Mouse (Mus musculus) ES-E14 (cell line): Measurements from ENCODE around the gene Syngr2. TPM values are rescaled to one million over a fixed set of nuclear protein-coding genes. Genes with fewer than 3 reads are reported as not detected.

ENCODE experiments used
- DNase-seq: peaks from one replicate; pipeline ENCODE4 v3.0.0-alpha.2; 2013; ENCODE audit warnings: low read depth, low spot score
- H3K27ac ChIP-seq: 2 replicates; pipeline ENCODE4 v1.5.1; 2012; ENCODE audit warnings: low read depth, mild to moderate bottlenecking, low read length, moderate library complexity, mixed read lengths; ENCODE audit not compliant: poor library complexity, insufficient read depth, severe bottlenecking
- H3K36me3 ChIP-seq: 2 replicates; pipeline ENCODE4 v1.6.1; 2012; ENCODE audit warnings: mild to moderate bottlenecking, low read length, moderate library complexity, mixed read lengths; ENCODE audit not compliant: control insufficient read depth, poor library complexity, insufficient read depth, severe bottlenecking
- H3K4me1 ChIP-seq, 2 experiments: fragments of 150-350 bp in 1 of 2; sonication (generic) in 1 of 2; 2 replicates each; pipeline ENCODE4 v1.6.1; 2012; ENCODE audit warnings: low read length in 2 of 2, mild to moderate bottlenecking in 1 of 2, mixed read lengths in 1 of 2; ENCODE audit not compliant: control insufficient read depth in 2 of 2, insufficient read depth in 2 of 2, poor library complexity in 1 of 2
- H3K4me3 ChIP-seq, 2 experiments: fragments of 150-350 bp in 1 of 2; sonication (generic) in 1 of 2; 2 replicates each; pipeline ENCODE4 v1.5.1; 2012; ENCODE audit warnings: low read length in 2 of 2, low read depth in 1 of 2, mild to moderate bottlenecking in 1 of 2, mixed read lengths in 1 of 2; ENCODE audit not compliant: insufficient read depth in 1 of 2, poor library complexity in 1 of 2, severe bottlenecking in 1 of 2
- H3K9ac ChIP-seq: 2 replicates; pipeline ENCODE4 v1.6.1; 2012; ENCODE audit warnings: low read depth, mild to moderate bottlenecking, low read length, mixed read lengths; ENCODE audit not compliant: poor library complexity, insufficient read depth, severe bottlenecking
- H3K9me3 ChIP-seq: fragments of 150-350 bp; sonication (generic); 2 replicates; pipeline ENCODE4 v1.6.1; 2012; ENCODE audit warnings: low read depth, mild to moderate bottlenecking, low read length; ENCODE audit not compliant: control insufficient read depth, insufficient read depth
- CHD2 ChIP-seq: IDR thresholded peaks from 2 replicates; pipeline ENCODE4 v1.6.1; 2014; ENCODE audit warnings: mild to moderate bottlenecking, low read depth, low read length, inconsistent platforms
- HCFC1 ChIP-seq: IDR thresholded peaks from 2 replicates; pipeline ENCODE4 v1.6.1; 2012; ENCODE audit warnings: low read length, inconsistent platforms, borderline replicate concordance; ENCODE audit not compliant: insufficient read depth
- MAFK ChIP-seq: IDR thresholded peaks from 2 replicates; pipeline ENCODE4 v1.6.1; 2014; ENCODE audit warnings: mild to moderate bottlenecking, low read depth, low read length, inconsistent platforms; ENCODE audit not compliant: insufficient read depth
- ZC3H11A ChIP-seq: IDR thresholded peaks from 2 replicates; pipeline ENCODE4 v1.6.1; 2012; ENCODE audit warnings: low read depth, mild to moderate bottlenecking, inconsistent platforms, low read length, borderline replicate concordance
- ZNF384 ChIP-seq: IDR thresholded peaks from 2 replicates; pipeline ENCODE4 v1.6.1; 2012; ENCODE audit warnings: low read depth, low read length, inconsistent platforms
- in situ Hi-C, 2 experiments: fragments of 600-800 bp; cut with MboI; formaldehyde crosslinking; loops; one replicate each; pipeline ENCODE4 v1.15.1; 2025; ENCODE audit warnings: low sequenced_read_pairs in 2 of 2, inconsistent platforms in 1 of 2; ENCODE audit not compliant: unreplicated experiment in 2 of 2
- total RNA-seq: library from RNA; depleted of rRNA; stranded (reverse); fragments of 300-350 nt; gene quantifications from 2 replicates; pipeline ENCODE4 v1.2.3, GENCODE M21; 2012

The Syngr2 gene
- total RNA-seq, 1 experiment, result 69.6 TPM

DNA sequence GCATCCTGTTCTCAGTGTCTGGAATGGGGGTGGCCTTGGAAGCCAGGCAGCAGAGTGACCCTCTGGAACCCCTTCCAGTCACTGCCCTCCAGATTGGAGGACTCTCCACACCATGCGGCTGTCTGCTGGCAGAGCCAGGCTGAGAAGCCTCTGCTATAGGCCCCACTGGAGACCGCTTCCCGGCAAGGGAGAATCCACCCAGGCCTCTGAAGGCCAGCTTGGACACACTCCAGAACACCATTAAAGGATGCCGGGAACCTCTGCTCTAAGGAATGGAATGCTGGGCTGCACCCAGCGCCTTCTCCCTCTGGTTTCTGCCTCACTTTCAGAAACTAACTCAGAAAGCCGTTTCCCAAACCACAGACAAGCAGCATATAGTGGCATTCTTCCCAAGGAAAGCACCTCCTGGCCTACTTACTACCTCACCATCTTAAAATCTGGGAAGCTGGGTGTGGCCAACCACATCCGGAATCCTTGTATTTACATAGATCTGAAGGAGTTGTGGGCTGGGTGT, 13.3 kb downstream of the Syngr2 start:
- in situ Hi-C loops, result loop anchor here in 1 of 2 experiments (25.0 kb wide), 1 partner anchor 435 kb away; no protein-coding TSS in a partner anchor
- no peak for TF ChIP-seq MAFK
- no peak overlapping the region; the same call in 1 of the 2 replicates for H3K9ac ChIP-seq
- no peak for DNase-seq
- H3K9me3 ChIP-seq, result no peaks in the 10 kb centered on the region
- H3K4me1 ChIP-seq, result peaks cover 0 to 22% of the 10 kb centered on the region in 2 experiments; a peak in 3 of 4 replicates
- no peak overlapping the region for H3K27ac ChIP-seq
- no peak overlapping the region for H3K4me3 ChIP-seq
- H3K36me3 ChIP-seq, result peaks cover 36% of the 10 kb centered on the region

DNA sequence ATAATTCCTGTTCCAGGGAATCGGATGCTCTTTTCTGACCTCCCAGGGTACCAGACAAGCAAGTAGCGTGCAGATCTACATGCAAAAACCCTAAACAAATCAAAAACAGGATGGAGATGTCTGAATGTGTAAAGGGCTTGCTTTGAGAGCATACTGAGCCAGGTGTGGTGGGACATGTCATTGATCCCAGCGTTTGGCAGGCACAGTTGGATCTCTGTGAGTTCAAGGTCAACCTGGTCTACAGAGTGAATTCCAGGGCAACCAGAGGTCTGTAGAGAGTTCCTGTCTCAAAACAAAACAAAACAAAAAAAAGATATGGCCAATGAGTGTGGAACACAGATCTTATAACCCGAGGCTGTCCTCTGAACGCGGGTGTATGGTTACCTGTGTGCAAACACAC, 13.9 kb downstream of the Syngr2 start:
- H3K9me3 ChIP-seq, result no peaks in the 10 kb centered on the region
- peaks cover 36% of the 10 kb centered on the region for H3K36me3 ChIP-seq
- in situ Hi-C loops, result loop anchor here in 1 of 2 experiments (25.0 kb wide), 1 partner anchor 436 kb away; no protein-coding TSS in a partner anchor
- peaks cover 0 to 22% of the 10 kb centered on the region in 2 experiments; a peak in 3 of 4 replicates for H3K4me1 ChIP-seq
- no peak overlapping the region for H3K4me3 ChIP-seq
- no peak for TF ChIP-seq ZC3H11A
- no peak for TF ChIP-seq CHD2
- no peak for TF ChIP-seq MAFK
- no peak for TF ChIP-seq HCFC1
- H3K9ac ChIP-seq, result no peak overlapping the region; the same call in 1 of the 2 replicates
- no peak for DNase-seq
- no peak overlapping the region for H3K27ac ChIP-seq

DNA sequence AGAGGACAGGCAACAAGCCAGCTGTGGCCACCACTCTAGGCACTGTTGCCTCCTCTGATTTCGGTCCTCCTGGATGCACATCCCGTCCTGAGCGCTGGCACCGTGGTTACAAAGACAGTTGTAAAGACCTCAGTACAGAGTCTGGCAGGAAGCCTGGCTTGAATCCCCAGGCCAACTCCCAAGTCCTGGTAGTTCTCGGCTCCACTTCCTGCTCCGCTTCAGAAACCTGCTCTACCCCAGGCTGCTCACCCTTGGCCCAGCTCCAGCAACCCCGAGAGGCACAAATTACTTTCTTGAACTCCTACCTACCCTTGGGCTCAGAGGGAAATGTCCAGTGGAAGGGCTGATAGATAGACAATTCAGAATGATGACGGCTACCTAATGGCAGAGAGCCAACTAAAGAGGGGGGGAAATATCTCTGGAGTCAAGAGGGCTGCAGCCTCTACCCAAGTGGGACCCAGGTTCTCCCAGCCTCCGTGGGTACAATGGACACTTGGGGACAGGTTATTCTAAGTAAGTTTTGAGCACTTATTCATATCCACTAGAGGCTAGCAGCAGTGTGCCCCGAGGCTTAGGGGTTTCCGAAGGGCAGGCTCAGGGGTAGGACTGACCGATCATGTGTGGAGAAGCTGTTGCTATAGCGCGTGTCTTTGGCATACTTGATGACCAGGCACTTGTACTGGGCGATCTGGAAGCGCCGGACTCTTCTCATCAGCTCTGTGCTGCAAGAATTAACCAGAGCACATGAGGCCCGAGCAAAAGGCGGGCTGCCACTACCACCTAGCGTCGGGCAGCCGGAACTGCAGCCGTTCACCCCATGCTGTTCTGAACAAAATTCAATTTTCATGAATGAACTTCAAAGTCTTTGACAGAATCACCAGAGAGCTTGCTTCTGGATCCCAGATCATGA, 14.8 kb downstream of the Syngr2 start:
- peak overlapping the region; percentile 4; the same call in 1 of the 2 replicates for H3K27ac ChIP-seq
- peak overlapping the region; percentile 82 to 88 for H3K4me3 ChIP-seq
- TF ChIP-seq ZC3H11A (peak; percentile 70; the same call in 1 of the 2 replicates), HCFC1 (no peak)
- no peak for DNase-seq
- in situ Hi-C loops, result loop anchor here in 1 of 2 experiments (25.0 kb wide), 1 partner anchor 437 kb away; no protein-coding TSS in a partner anchor
- peak overlapping the region; percentile 96; the same call in 1 of the 2 replicates for H3K9ac ChIP-seq
- peaks cover 33% of the 10 kb centered on the region for H3K36me3 ChIP-seq
- peaks cover 0 to 26% of the 10 kb centered on the region in 2 experiments; a peak in 3 of 4 replicates for H3K4me1 ChIP-seq
- no peaks in the 10 kb centered on the region for H3K9me3 ChIP-seq

DNA sequence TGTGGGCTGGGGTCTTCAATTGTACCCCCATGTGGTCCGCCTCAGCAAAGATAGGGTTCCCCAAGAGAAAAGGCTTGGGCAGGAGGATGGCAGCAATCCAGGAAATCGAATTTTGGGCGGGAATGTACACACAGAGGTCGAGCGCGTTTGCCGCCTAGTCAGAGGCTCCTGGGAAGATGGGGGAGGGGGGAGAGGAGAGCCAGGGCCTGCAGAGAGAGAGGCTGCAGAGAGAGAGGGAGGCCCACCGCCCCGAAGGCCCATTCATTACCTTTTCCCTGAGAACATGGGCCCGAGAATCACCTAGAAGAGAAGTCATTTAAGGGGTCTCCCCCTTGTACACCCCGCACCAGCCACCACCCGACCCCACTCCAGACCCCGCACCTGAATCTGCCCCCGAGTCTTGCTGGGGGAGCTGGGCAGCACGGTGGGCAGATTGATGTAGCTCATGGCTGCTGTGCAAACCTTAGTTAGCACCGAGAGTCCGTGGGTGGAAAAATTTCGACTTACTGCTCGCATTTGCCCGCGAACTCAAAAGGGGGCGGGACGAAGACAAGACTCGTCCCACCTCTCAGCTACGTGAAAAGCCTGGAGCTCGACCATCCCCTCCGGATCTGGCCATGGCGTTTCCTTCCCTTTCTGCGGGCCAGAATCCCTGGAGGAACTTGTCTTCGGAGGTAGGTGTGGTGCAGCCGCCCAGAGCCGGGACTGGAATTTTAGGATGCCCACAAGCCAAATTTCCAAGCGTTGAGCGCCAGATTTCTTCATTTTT, 16.0 kb downstream of the Syngr2 start, which contains the start of the genes Afmid and Tk1:
Gene Afmid, plus strand, starts transcription at position 592 of the 769 bp plus-strand sequence.
Gene Tk1, minus strand, starts transcription at position 760 of the 769 bp plus-strand sequence.
- Histone ChIP-seq H3K36me3 (peaks cover 23% of the 10 kb centered on the region), H3K4me1 (peaks cover 4 to 26% of the 10 kb centered on the region in 2 experiments), H3K9ac (peak within 1 kb of the TSS; percentile 96), H3K27ac (peak within 1 kb of the TSS; percentile 89), H3K9me3 (no peaks in the 10 kb centered on the region), H3K4me3 (peak within 1 kb of the TSS; percentile 82 to 88)
- TF ChIP-seq ZC3H11A (no peak), MAFK (no peak), HCFC1 (no peak; the same call in 1 of the 2 replicates), ZNF384 (no peak), CHD2 (no peak)
- in situ Hi-C loops, result no loop called here
- peak; percentile 90 for DNase-seq
